8 mouse cellular contexts compared by ENCODE assay signal in the genomic region with DNA sequence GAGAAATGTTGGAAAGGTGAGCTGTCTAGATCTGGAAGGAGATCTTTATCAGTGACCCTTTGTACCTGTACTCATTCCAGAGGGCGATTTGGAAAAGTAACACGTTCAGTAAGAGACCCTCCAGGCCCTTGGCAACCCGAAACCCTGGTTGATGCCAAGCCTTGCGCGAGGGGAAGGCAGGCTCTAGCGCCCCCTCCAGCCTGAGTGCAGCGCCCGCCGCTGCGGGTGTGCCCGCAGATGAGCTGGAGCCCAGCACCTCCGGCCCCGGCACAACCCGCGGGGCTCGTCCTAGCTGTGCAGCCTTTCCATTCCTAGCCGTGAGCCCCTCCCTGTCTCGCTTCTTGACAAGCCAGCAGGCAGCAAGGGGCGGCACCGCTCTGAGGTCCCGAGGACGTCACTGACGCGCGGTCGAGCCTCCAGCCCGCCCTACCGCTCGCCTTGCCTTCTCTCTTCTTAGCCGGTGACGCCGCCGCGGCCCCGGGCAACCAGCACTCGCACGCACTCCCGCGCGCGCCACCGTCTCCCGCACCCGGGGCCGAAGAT. TPM values are rescaled to one million over a fixed set of nuclear protein-coding genes. Genes with fewer than 3 reads are reported as not detected.
DNase-seq lines count a peak whose midpoint lies in the region; ATAC-seq and TF ChIP-seq lines count a peak whose summit lies in the region.

Gene Oxct1, plus strand, starts transcription at position 153 of the 543 bp plus-strand sequence.

- no peaks in the 10 kb centered on the region for H3K9me3 ChIP-seq in G1E (replicated peaks)
- H3K9me3 ChIP-seq in forebrain, embryonic 15.5 days: no peaks in the 10 kb centered on the region

- intact Hi-C loops in heart, postnatal 25 days (cut with DNase I): no loop called here

- no peak for TF ChIP-seq CTCF in G1E (IDR thresholded peaks at IDR 0.05; ENCODE audit: low read depth, low read length)
- peak; percentile 25 for TF ChIP-seq CTCF in lung, adult 2 months (IDR thresholded peaks at IDR 0.05; ENCODE audit: insufficient read depth, low read length)

- 0 out of 2 replicates have a peak, but pooled peaks have one; percentile 59 for TF ChIP-seq POLR2A in lung, adult 2 months (IDR thresholded peaks at IDR 0.05; ENCODE audit: borderline replicate concordance, extremely low read depth, low read depth, low read length)

- H3K9ac ChIP-seq in forebrain, embryonic 15.5 days (replicated peaks): peak within 1 kb of the TSS; percentile 88

- peaks cover 15% of the 10 kb centered on the region for H3K4me1 ChIP-seq in G1E (ENCODE audit: insufficient read depth, low read depth, low read length)
- peaks cover 11% of the 10 kb centered on the region for H3K4me1 ChIP-seq in forebrain, embryonic 15.5 days
- peaks cover 5% of the 10 kb centered on the region for H3K4me1 ChIP-seq in lung, adult 2 months (ENCODE audit: control insufficient read depth, insufficient read depth, low read length)

- peaks cover 19% of the 10 kb centered on the region for H3K27me3 ChIP-seq in G1E (ENCODE audit: insufficient read depth, low read length)
- no peaks in the 10 kb centered on the region for H3K27me3 ChIP-seq in forebrain, embryonic 15.5 days

- peak within 1 kb of the TSS; percentile 71 for H3K4me3 ChIP-seq in G1E (ENCODE audit: low read depth, low read length)
- peak within 1 kb of the TSS; percentile 96 for H3K4me3 ChIP-seq in forebrain, embryonic 15.5 days
- H3K4me3 ChIP-seq in lung, adult 2 months (replicated peaks; ENCODE audit: extremely low read depth, low read depth, low read length): peak within 1 kb of the TSS; percentile 69

- peak; percentile 90 for ATAC-seq in G1E (ENCODE audit: extremely low read depth, insufficient number of reproducible peaks, low FRiP score, poor library complexity, severe bottlenecking)
- ATAC-seq in forebrain, embryonic 15.5 days (replicated peaks): peak; percentile 97

- H3K27ac ChIP-seq in forebrain, embryonic 15.5 days (replicated peaks): peak within 1 kb of the TSS; percentile 97

- DNase-seq in G1E (ENCODE audit: low spot score): peak; percentile 65
- peak; percentile 96 for DNase-seq in cerebellum, adult 11-12 months
- peak; percentile 86 for DNase-seq in heart, postnatal 25 days (ENCODE audit: low spot score)
- DNase-seq in layer of hippocampus, adult 18-20 months (ENCODE audit: low spot score in 2 of 2): peak; percentile 91 to 96
- DNase-seq in lung, adult 2 months: peak; percentile 84
- peak; percentile 89 for DNase-seq in ovary, adult 18-20 months (ENCODE audit: low spot score)
- DNase-seq in thymus, postnatal 0 days (ENCODE audit: low spot score): peak; percentile 82

- under 1% methylated on average over 44 of the region's 45 CpGs for WGBS in forebrain, embryonic 15.5 days
- under 1% methylated on average over 45 of the region's 45 CpGs for WGBS in lung, adult 2 months

- H3K36me3 ChIP-seq in G1E (replicated peaks): no peaks in the 10 kb centered on the region
- H3K36me3 ChIP-seq in forebrain, embryonic 15.5 days: no peaks in the 10 kb centered on the region

- H3K4me2 ChIP-seq in forebrain, embryonic 15.5 days (replicated peaks): peak within 1 kb of the TSS; percentile 62

RNA-seq across cellular contexts. Expression of gene Oxct1, which starts in this region (rescaled TPM):
- total RNA-seq in G1E (2014; fragmentation: Nextera tagmentation) (14.0 and 14.3 TPM in 2 replicates), G1E (2017) (61.9 and 64.4 TPM in 2 replicates)
- 5.6 and 6.5 TPM in 2 replicates for polyA plus RNA-seq in G1E (2012)
- 257 and 282 TPM in 2 replicates for polyA plus RNA-seq in forebrain, embryonic 15.5 days (2015; fragmentation: Nextera tagmentation; extraction: Ambion mirVana)
- total RNA-seq in heart, postnatal 25 days (2021): 1,000 to 10,000 TPM; 1,289 to 1,329 TPM
- 100 to 1,000 TPM; 254 to 259 TPM for total RNA-seq in layer of hippocampus, adult 18-20 months (2021)
- polyA plus RNA-seq in lung, adult 2 months (2012; rRNA removed): 26.6 and 31.6 TPM in 2 replicates
- polyA plus RNA-seq in thymus, postnatal 0 days (2015; fragmentation: Nextera tagmentation; extraction: Ambion mirVana): 75.1 and 75.4 TPM in 2 replicates

Comparison
In these comparisons a context has a peak if more than half of its experiments do, and no peak if none do; other contexts are left out.
1. Peak in every context shown above with its lines: DNase-seq, ATAC-seq, H3K4me3 ChIP-seq and H3K27ac ChIP-seq.
2. RNA of gene Oxct1 (total RNA-seq): 1,289 to 1,329 TPM in heart, postnatal 25 days; 254 to 259 TPM in layer of hippocampus, adult 18-20 months and 14.0 to 64.4 TPM in G1E; every median in the first group is over 4 times any median in the second.